ENCODE assay signal across 26 mouse cellular contexts in the genomic region with DNA sequence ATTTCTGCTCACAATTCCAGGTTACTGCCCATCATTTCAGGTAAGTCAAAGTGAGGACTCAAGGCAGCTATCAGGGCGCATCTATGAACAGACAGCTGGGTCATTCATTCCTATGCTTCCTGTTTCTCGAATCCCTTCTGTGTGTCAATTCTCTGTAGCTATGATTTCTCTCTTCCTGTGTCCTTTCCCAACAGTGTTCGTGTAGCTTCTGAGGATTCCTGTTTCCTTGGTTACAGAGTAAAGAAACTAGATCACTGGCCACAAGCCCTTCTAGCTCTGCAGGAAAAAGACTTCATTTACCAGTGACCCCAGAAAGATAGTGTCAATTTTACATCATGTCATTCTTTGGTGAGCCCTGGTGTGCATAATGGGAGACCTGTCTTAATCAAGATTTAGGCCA.
DNase-seq lines count a peak whose midpoint lies in the region; ATAC-seq and TF ChIP-seq lines count a peak whose summit lies in the region.
"Had no signal": no experiment of that assay in that cellular context is flagged by ENCODE, and none has a peak within 500 bp of the region (broad histone marks: within the 10 kb centered on the region; RNA-seq: fewer than 3 reads in every experiment).

No protein-coding gene starts in this region.

- no peak overlapping the region for H3K9ac ChIP-seq in hindbrain, postnatal 0 days (replicated peaks; ENCODE audit: low read length)
- no peak overlapping the region for H3K9ac ChIP-seq in midbrain, embryonic 14.5 days (replicated peaks; ENCODE audit: low read length)
- H3K9ac ChIP-seq in midbrain, embryonic 11.5 days (ENCODE audit: low read length): no peak overlapping the region
- H3K9ac ChIP-seq in heart, adult 2 months (ENCODE audit: low read depth, low read length): no peak overlapping the region
- H3K9ac ChIP-seq: embryonic facial prominence, embryonic 12.5 days; forebrain, embryonic 15.5 days; limb, embryonic 15.5 days; liver, embryonic 13.5 days had no signal

- no peaks in the 10 kb centered on the region for H3K27me3 ChIP-seq in hindbrain, postnatal 0 days (ENCODE audit: insufficient read depth, low read length)
- no peaks in the 10 kb centered on the region for H3K27me3 ChIP-seq in hindbrain, embryonic 10.5 days (ENCODE audit: insufficient read depth, poor library complexity, severe bottlenecking)
- no peaks in the 10 kb centered on the region for H3K27me3 ChIP-seq in midbrain, embryonic 14.5 days (ENCODE audit: control insufficient read depth, insufficient read depth, low read length)
- H3K27me3 ChIP-seq in midbrain, embryonic 11.5 days (ENCODE audit: control insufficient read depth, insufficient read depth, low read length): no peaks in the 10 kb centered on the region
- H3K27me3 ChIP-seq in heart, adult 2 months (ENCODE audit: control insufficient read depth, insufficient read depth, low read length): no peaks in the 10 kb centered on the region
- H3K27me3 ChIP-seq: CH12.LX; embryonic facial prominence, embryonic 12.5 days; forebrain, embryonic 15.5 days; limb, embryonic 15.5 days; liver, embryonic 13.5 days had no signal

- TF ChIP-seq POLR2A in heart, adult 2 months (IDR thresholded peaks at IDR 0.05; ENCODE audit: insufficient read depth, low read depth, low read length): no peak

- no peaks in the 10 kb centered on the region for H3K79me2 ChIP-seq in heart, adult 2 months (replicated peaks; ENCODE audit: control insufficient read depth, insufficient read depth, low read length)

- 46% methylated on average over 3 of the region's 3 CpGs for WGBS in hindbrain, postnatal 0 days
- WGBS in hindbrain, embryonic 10.5 days: 72% methylated on average over 3 of the region's 3 CpGs
- 70% methylated on average over 3 of the region's 3 CpGs for WGBS in midbrain, embryonic 14.5 days
- 66% methylated on average over 3 of the region's 3 CpGs for WGBS in midbrain, embryonic 11.5 days
- 32% methylated on average over 3 of the region's 3 CpGs for WGBS in heart, adult 2 months

- H3K4me1 ChIP-seq in hindbrain, postnatal 0 days (ENCODE audit: insufficient read depth, low read length): peaks cover 5% of the 10 kb centered on the region; the same call in 1 of the 2 replicates
- no peaks in the 10 kb centered on the region for H3K4me1 ChIP-seq in hindbrain, embryonic 10.5 days (replicated peaks)
- no peaks in the 10 kb centered on the region for H3K4me1 ChIP-seq in midbrain, embryonic 14.5 days (ENCODE audit: control insufficient read depth, insufficient read depth, low read length)
- no peaks in the 10 kb centered on the region for H3K4me1 ChIP-seq in midbrain, embryonic 11.5 days (ENCODE audit: control insufficient read depth, insufficient read depth, low read length)
- no peaks in the 10 kb centered on the region for H3K4me1 ChIP-seq in heart, adult 2 months (ENCODE audit: control insufficient read depth, insufficient read depth, low read length)
- H3K4me1 ChIP-seq: embryonic facial prominence, embryonic 12.5 days; forebrain, embryonic 15.5 days; limb, embryonic 15.5 days; liver, embryonic 13.5 days; megakaryocyte, embryonic 14.5 days had no signal

- ATAC-seq in hindbrain, postnatal 0 days: no peak
- no peak for ATAC-seq in midbrain, embryonic 14.5 days (ENCODE audit: low FRiP score, low TSS enrichment)
- no peak for ATAC-seq in midbrain, embryonic 11.5 days (ENCODE audit: low FRiP score)
- ATAC-seq: forebrain, embryonic 15.5 days; lung, postnatal 0 days had no signal

- H3K27ac ChIP-seq in hindbrain, postnatal 0 days: peak overlapping the region; percentile 2
- H3K27ac ChIP-seq in hindbrain, embryonic 10.5 days: no peak overlapping the region
- H3K27ac ChIP-seq in midbrain, embryonic 14.5 days (replicated peaks; ENCODE audit: low read depth, low read length): no peak overlapping the region
- no peak overlapping the region for H3K27ac ChIP-seq in midbrain, embryonic 11.5 days (ENCODE audit: low read depth, low read length)
- no peak overlapping the region for H3K27ac ChIP-seq in heart, adult 2 months
- H3K27ac ChIP-seq: embryonic facial prominence, embryonic 12.5 days; forebrain, embryonic 15.5 days; limb, embryonic 10.5 days; limb, embryonic 15.5 days; liver, embryonic 13.5 days had no signal

- H3K4me2 ChIP-seq in hindbrain, postnatal 0 days (ENCODE audit: low read depth, low read length): no peak overlapping the region
- H3K4me2 ChIP-seq in midbrain, embryonic 14.5 days (ENCODE audit: low read length): no peak overlapping the region
- no peak overlapping the region for H3K4me2 ChIP-seq in midbrain, embryonic 11.5 days
- H3K4me2 ChIP-seq: embryonic facial prominence, embryonic 12.5 days; forebrain, embryonic 15.5 days; limb, embryonic 15.5 days; liver, embryonic 13.5 days had no signal

- no peaks in the 10 kb centered on the region for H3K9me3 ChIP-seq in hindbrain, postnatal 0 days (ENCODE audit: low read length)
- H3K9me3 ChIP-seq in hindbrain, embryonic 10.5 days: no peaks in the 10 kb centered on the region
- H3K9me3 ChIP-seq in midbrain, embryonic 14.5 days (ENCODE audit: control insufficient read depth, low read length): no peaks in the 10 kb centered on the region
- no peaks in the 10 kb centered on the region for H3K9me3 ChIP-seq in midbrain, embryonic 11.5 days (ENCODE audit: control insufficient read depth, low read length)
- H3K9me3 ChIP-seq: embryonic facial prominence, embryonic 12.5 days; forebrain, embryonic 15.5 days; limb, embryonic 10.5 days; limb, embryonic 15.5 days; liver, embryonic 13.5 days; megakaryocyte, embryonic 14.5 days had no signal

- intact Hi-C loops in heart, adult 2 months (cut with DNase I): no loop called here

- no peak overlapping the region for H3K4me3 ChIP-seq in hindbrain, postnatal 0 days (ENCODE audit: low read length)
- no peak overlapping the region for H3K4me3 ChIP-seq in hindbrain, embryonic 10.5 days
- no peak overlapping the region for H3K4me3 ChIP-seq in midbrain, embryonic 14.5 days (replicated peaks; ENCODE audit: low read depth, low read length)
- no peak overlapping the region for H3K4me3 ChIP-seq in midbrain, embryonic 11.5 days (ENCODE audit: low read depth, low read length)
- H3K4me3 ChIP-seq in heart, adult 2 months: no peak overlapping the region
- H3K4me3 ChIP-seq: embryonic facial prominence, embryonic 12.5 days; forebrain, embryonic 15.5 days; limb, embryonic 10.5 days; limb, embryonic 15.5 days; liver, embryonic 13.5 days; megakaryocyte, embryonic 14.5 days had no signal

- DNase-seq in hindbrain, postnatal 0 days (ENCODE audit: low spot score): no peak
- no peak for DNase-seq in hindbrain, embryonic 10.5 days (ENCODE audit: low spot score)
- peak; percentile 7 for DNase-seq in midbrain, embryonic 14.5 days
- DNase-seq in midbrain, embryonic 11.5 days (ENCODE audit: low spot score, missing footprints): no peak
- peak; percentile 19 for DNase-seq in Muller cell, postnatal 12 days (ENCODE audit: inconsistent ontology term)
- DNase-seq in brain, adult 2 months (ENCODE audit: low read depth, low spot score): peak; percentile 38
- no peak for DNase-seq in heart, adult 2 months
- DNase-seq in urinary bladder, adult 2 months (ENCODE audit: low spot score): no peak
- DNase-seq: cerebellum, adult 11 months; cerebellum, adult 9-11 months; embryo, embryonic 11 days; gastrocnemius, postnatal 10 days; heart, postnatal 14 days; kidney, adult 11 months; layer of hippocampus, postnatal 36 days; liver, embryonic 13.5 days; lung, adult 18-20 months; lung, postnatal 4 days; right cerebral cortex, postnatal 14 days had no signal

- TF ChIP-seq EP300 in heart, adult 2 months (IDR thresholded peaks at IDR 0.05; ENCODE audit: insufficient read depth, low read depth, low read length): no peak

- TF ChIP-seq CTCF in hindbrain, postnatal 0 days (IDR thresholded peaks at IDR 0.05; ENCODE audit: low read depth): no peak
- no peak for TF ChIP-seq CTCF in heart, adult 2 months (IDR thresholded peaks at IDR 0.05)

- H3K36me3 ChIP-seq in hindbrain, postnatal 0 days (ENCODE audit: insufficient read depth, low read length): no peaks in the 10 kb centered on the region
- H3K36me3 ChIP-seq in hindbrain, embryonic 10.5 days: no peaks in the 10 kb centered on the region
- H3K36me3 ChIP-seq in midbrain, embryonic 14.5 days (ENCODE audit: control insufficient read depth, insufficient read depth, low read length): no peaks in the 10 kb centered on the region
- H3K36me3 ChIP-seq in midbrain, embryonic 11.5 days (ENCODE audit: control insufficient read depth, insufficient read depth, low read length): no peaks in the 10 kb centered on the region
- H3K36me3 ChIP-seq in heart, adult 2 months (ENCODE audit: control insufficient read depth, insufficient read depth, low read length): no peaks in the 10 kb centered on the region
- H3K36me3 ChIP-seq: embryonic facial prominence, embryonic 12.5 days; forebrain, embryonic 15.5 days; limb, embryonic 10.5 days; limb, embryonic 15.5 days; liver, embryonic 13.5 days had no signal

Comparison
In these comparisons a context has a peak if more than half of its experiments do, and no peak if none do; other contexts are left out.
1. DNase-seq: peak in midbrain, embryonic 14.5 days (single experiment), Muller cell, postnatal 12 days (single experiment) and brain, adult 2 months (single experiment); none in hindbrain, postnatal 0 days (single experiment), hindbrain, embryonic 10.5 days (single experiment), midbrain, embryonic 11.5 days (single experiment), heart, adult 2 months (0 of 2) and urinary bladder, adult 2 months (single experiment).